Mouse (Mus musculus) embryo, embryonic 10.5 days (tissue): Measurements from ENCODE around the gene Brd2.

Source experiments
- DNase-seq: peaks from one replicate; pipeline ENCODE4 v3.0.0-alpha.2; 2015; ENCODE audit warnings: low spot score

The Brd2 gene

GRCm38 (mm10) chr17:34131911-34132310, 9.5 kb upstream of the Brd2 start:
- no peak for DNase-seq

DNA sequence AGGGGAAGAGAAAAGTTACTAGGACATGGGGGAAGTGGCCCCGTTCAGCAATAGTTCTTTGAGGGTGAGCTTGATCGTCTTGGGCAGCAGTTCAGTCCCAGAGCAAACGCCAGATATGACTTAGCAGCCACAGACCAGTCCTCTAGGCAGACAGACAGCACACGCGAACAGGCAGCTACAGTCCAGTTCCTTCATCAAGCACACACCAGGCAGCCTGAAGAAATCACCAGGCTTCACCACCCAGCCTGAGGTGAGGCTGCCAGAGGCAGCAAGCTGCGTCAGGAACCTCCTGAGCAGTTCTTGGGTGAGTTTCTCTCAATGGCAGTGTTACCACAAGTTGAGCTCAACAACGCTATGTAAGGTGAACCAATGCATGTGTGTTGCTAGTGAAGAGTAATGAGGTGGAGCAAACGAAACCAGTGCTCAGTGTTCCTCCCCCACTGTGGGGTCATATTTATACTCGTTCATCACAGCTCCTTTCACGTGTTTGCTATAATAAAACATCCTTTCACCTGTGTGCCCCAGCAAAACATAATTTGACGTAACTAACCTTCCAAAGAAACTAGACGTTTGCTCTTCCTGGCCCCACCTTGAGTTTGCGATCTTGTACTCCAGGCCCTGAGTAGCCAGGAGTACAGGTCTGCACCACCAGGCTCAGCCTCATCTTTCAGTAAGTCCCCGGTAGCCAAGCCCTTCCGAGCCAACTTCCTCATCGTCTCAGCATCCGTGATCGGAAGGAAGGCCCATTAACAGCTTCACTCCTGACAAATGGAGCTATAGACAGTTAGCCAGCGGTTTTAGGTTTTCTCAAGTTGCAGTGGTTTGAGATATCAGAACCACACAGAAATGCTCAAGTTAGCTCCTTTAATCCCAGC, 7.9 kb upstream of the Brd2 start:
- DNase-seq, result no peak

- DNase-seq, result no peak
These were observed 6.7 kb upstream of the Brd2 start for GRCm38 (mm10) chr17:34128944-34129791.

- DNase-seq, result no peak
These were observed 6.0 kb upstream of the Brd2 start for GRCm38 (mm10) chr17:34128264-34128937.

GRCm38 (mm10) chr17:34127475-34127874, 5.0 kb upstream of the Brd2 start:
- no peak for DNase-seq

DNA sequence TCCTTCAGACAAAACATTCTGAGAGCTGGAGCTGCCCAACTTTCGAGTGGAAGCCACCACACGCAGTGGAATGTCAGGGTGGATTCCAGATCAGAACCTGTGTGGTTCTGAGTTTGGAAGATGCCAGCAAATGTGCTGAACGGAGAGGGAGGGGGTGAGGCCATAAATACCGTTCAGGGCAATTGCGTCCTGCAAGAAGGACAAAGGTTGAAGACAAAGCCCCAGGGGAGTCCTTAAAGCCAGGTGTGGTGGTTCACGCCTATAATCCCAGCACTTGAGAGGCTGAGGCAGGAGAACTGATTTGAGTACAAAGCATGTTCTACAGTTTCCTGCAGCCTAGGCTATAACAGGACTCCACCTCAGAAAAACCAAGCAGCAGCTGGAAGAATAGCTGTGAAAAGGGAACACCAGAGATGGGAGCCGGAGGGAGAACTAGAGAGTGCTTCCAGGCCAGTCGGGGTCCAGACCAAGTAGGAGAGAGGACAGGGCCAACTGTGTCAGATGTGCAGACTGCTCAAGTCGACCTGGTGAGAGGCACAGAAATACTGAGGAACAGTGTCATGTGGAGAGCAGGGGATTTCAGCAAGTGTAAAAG, 4.5 kb upstream of the Brd2 start:
- DNase-seq, result no peak

DNA sequence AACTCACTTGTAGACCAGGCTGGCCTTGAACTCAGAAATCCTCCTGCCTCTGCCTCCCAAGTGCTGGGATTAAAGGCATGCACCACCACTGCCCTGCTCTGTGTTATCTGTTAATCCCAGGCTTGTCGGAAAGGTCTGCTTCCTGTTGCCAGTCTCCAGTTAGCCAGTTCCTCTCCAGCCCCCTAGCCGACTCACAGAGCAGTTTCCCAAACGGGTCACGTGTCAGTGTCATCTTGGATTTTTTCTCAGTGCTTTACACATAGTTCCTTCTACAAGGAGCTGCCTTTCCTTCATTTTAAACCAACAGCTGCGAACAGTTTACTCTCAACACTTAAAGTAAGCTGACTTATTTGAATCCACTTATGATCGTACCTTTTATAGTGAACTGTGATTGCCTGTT, 2.2 kb upstream of the Brd2 start:
- DNase-seq, result no peak

DNA sequence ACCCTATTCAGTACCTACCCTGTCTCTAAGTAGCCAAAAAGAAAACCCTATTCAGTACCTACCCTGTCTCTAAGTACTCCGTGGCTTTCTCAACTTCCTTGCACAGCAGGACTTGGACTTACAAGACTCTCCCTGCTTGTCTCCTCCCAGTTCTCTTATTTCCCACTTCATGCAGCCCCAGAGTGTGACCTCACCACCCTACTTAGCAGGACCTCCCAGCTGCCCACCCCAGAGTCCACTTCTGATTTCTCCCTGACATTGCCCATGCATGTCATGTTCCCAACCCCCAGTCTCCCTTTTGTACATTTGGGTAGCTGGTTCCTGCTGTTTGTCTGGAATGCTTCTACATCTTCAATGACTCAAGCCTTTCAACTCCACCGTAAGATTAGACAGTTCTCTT, 1.1 kb upstream of the Brd2 start:
- DNase-seq, result peak; percentile 69

GRCm38 (mm10) chr17:34123111-34123510, 677 bp upstream of the Brd2 start:
- no peak for DNase-seq

GRCm38 (mm10) chr17:34121879-34122187, 601 bp downstream of the Brd2 start:
- DNase-seq, result peak; percentile 87

- peak; percentile 85 for DNase-seq
These were observed 1.1 kb downstream of the Brd2 start for GRCm38 (mm10) chr17:34121172-34121878.

DNA sequence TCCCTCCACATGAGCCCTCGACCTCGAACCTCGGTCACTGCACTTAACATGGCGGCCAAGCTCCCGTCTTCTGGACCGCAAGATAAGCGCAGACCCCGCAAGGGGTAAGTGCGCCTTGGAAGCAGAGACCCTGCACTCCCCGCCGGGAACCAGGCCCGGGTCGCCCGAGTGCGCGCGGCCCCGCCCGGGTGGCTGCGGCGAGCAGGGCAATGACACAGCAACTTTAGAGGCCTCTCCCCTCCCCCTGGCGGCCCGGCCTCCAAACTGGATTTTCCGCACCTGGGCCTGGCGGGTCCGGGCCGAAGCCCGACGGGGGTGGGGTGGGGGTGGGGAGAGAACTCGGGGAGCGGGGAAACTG, 1.6 kb downstream of the Brd2 start:
- DNase-seq, result peak; percentile 85

DNA sequence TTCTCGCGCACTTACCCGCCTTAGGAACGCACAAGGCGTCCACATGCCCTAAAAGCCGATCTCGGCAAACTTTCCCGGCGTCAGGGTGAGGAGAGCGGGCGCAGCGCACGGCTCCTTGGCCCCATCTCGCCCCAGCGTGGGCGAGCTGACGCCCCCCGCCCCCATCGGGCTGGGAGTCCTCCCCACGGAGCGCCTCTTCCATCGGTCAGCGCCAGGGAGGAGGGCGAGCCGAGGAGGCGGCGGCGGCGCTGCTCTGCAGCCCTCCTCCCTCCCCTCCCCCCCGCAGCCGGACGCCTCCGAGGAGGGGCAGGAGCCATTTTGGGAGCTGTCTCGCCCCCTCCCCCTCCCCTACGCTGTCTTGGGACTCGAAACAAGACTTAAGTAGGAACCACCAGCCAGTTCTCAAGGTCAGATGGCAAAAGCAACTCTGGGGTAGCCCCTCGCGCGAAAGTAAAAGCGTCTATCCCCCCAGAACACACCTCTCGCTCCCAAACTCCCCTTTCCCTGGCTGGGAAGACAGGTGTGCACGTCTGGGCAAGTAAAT, 2.2 kb downstream of the Brd2 start:
- DNase-seq, result peak; percentile 93

- peak; percentile 99 for DNase-seq
These were observed 2.9 kb downstream of the Brd2 start, which contains the start of gene H2-DMa for GRCm38 (mm10) chr17:34119249-34120179. TSS of gene H2-DMa (plus strand) at chr17:34119541.

DNA sequence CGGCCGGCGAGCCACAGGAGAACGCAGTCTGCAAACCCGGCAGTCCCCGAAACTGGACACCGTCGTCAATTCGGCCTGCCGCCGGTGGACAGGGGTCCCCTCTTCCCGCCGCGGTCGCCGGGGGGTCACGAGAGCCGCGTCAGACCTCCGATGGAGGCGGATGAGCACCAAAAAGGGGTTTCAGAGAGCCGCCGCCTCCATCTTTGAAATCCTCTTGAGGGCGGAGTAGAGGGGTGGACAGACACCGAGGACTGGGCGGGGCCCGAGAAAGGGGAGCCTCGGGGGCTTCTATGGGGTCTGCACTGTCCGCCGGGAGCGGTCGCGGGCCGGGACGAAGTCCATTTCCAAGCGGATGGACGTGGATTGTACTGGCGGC, 3.6 kb downstream of the Brd2 start:
- DNase-seq, result no peak

GRCm38 (mm10) chr17:34118113-34118872, 4.1 kb downstream of the Brd2 start:
- peak; percentile 63 for DNase-seq

GRCm38 (mm10) chr17:34117421-34118112, 4.9 kb downstream of the Brd2 start:
- DNase-seq, result peak; percentile 43

DNA sequence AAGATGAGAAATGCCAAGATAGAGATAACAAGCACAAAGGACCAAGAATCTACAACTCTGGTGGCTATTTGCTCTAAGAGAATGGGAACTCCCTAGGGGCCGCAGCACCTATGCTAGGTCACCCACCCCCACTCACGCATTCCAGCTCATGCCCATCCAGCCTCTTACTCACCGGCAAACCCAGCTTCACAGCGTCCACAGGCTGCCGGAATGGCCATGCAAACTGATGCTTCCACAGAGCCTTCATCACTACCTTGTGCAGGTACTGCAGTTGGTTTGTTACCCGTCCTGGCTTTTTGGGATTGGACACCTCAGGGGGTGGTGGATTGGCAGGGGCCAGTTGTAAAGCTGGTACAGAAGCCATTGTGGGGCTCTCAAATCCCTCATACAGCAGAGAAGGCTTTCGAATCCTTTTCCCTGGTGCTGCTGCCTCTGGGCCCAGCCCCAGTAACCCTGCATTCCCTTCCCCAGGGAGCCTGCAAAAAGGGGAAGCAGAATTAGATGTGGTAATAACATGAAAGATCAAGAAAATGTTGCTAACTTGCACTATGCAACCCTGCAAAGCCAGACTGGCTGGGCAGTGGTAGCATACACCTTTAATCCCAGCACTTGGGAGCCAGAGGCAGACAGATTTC, 5.6 kb downstream of the Brd2 start:
- DNase-seq, result no peak
